Mouse (Mus musculus): ENCODE measurements around the gene Rabl6. TPM values are rescaled to one million over a fixed set of nuclear protein-coding genes. Genes with fewer than 3 reads are reported as not detected.

Gene Rabl6
- polyA plus RNA-seq, 1 experiment, result 43.6 TPM

DNA sequence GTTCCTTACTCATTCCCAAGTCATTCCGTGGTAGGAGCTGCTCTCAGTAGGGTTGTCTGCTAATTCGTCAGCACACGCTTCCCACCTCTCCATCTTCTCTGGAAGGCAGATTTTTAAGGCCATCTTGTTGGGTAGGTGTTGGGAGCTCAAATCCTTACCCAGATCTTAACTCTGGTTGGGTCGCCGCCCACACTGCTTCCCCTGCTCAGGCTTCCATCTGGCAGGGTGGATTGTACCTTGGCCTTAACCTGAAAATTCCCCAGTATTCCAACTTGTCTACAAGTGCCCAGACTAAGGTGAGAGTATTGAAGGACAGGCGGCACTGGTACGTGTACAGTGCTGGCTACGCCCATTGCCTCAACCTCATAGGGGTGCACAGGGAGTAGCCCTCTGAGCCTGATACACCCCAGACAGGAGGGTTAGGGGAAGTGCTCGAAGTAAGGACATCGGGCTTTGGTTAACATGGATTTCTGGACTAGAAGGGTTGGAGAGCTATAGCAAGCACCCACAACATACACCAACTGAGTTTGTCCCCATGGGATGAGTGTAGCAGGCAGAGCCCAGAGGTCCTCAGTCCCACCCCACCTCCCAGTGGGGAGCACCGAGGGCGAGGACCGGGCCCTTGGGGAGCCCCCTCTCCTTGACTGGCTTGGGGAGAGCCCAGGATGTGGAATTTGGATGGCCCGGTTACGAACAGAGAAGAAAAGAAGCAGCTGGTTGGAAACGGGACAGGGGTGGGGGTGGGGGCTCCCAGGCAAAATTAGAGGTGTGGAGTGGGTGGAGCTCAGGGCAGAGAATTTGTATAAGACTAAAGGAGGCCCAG, 32.1 kb downstream of the Rabl6 start:
- H3K27me3 ChIP-seq (ENCODE audit: control insufficient read depth, insufficient read depth, low read length), result peaks cover 25% of the 10 kb centered on the region

GRCm38 (mm10) chr2:25575432-25576027, 32.8 kb downstream of the Rabl6 start:
- no peaks in the 10 kb centered on the region for H3K36me3 ChIP-seq (ENCODE audit: control insufficient read depth, insufficient read depth, low read length)
- WGBS, result 24% methylated on average over 21 of the region's 21 CpGs
- TF ChIP-seq POLR2A (IDR thresholded peaks at IDR 0.05; ENCODE audit: low read depth, low read length) (no peak), CTCF (IDR thresholded peaks at IDR 0.05; ENCODE audit: extremely low read depth, insufficient read depth, insufficient read length, insufficient replicate concordance) (no peak)
- H3K4me1 ChIP-seq (ENCODE audit: control insufficient read depth, insufficient read depth, insufficient read length), result peaks cover 38% of the 10 kb centered on the region
- peak in 1 of 2 experiments; percentile 36 for DNase-seq (ENCODE audit: low read depth in 1 of 2, low spot score in 2 of 2)
- peaks cover 25% of the 10 kb centered on the region for H3K27me3 ChIP-seq (ENCODE audit: control insufficient read depth, insufficient read depth, low read length)
- H3K27ac ChIP-seq (ENCODE audit: insufficient read depth, low read length), result peak overlapping the region; percentile 29; the same call in 1 of the 2 replicates
- peak overlapping the region; percentile 55; the same call in 1 of the 2 replicates for H3K4me3 ChIP-seq (ENCODE audit: extremely low read depth, insufficient read depth, insufficient read length)

More for the DNA sequence above, 32.1 kb downstream of the Rabl6 start:
- no peak for DNase-seq (ENCODE audit: low read depth in 1 of 2, low spot score in 2 of 2)
- no peak overlapping the region for H3K4me3 ChIP-seq (ENCODE audit: extremely low read depth, insufficient read depth, insufficient read length)
- H3K36me3 ChIP-seq (ENCODE audit: control insufficient read depth, insufficient read depth, low read length), result no peaks in the 10 kb centered on the region
- TF ChIP-seq CTCF (IDR thresholded peaks at IDR 0.05; ENCODE audit: extremely low read depth, insufficient read depth, insufficient read length, insufficient replicate concordance), result no peak
- no peak for TF ChIP-seq POLR2A (IDR thresholded peaks at IDR 0.05; ENCODE audit: low read depth, low read length)
- H3K4me1 ChIP-seq (ENCODE audit: control insufficient read depth, insufficient read depth, insufficient read length), result peaks cover 39% of the 10 kb centered on the region
- H3K27ac ChIP-seq (ENCODE audit: insufficient read depth, low read length), result no peak overlapping the region
- 92% methylated on average over 16 of the region's 16 CpGs for WGBS

DNA sequence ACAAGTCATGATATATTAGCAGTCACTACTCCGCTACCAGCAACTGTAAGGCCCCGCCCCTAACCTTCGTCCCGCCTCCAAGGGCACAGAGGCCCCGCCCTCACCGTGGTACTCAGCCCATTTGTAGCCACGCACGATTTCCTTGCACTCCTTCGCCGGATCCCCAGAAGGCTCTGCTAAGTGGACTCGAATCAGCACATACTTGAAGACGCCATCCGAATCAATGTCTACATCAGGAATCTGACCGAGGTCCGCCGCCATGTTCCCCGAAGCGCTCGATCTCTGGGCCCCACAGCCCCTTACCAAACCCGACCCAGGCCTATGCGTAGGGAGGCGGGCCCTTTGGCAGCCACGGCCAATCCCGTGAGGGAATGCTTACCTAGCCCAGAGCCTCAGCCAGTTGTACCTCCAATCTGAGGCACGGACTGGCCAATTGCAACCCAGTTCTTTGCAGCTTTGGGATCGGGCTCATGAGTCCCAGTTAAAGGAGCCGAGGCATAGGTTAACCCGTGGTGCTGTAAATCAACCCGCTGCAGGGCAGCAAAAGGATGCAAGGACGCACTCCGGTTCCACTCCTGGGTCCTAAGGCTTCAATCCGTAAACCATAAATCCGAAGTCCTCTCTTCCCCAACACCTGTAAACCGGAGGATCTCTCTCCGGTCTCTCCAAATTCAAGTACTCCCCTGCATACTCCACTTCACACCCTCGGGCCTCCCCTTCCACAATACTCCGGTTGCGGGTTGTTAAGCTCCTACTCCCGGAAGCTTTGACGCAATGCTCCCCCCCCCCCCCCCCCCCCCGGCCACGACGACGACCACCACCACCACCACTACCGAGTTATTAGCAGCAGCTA, 33.5 kb downstream of the Rabl6 start, which contains the start of the genes Mamdc4 and Phpt1:
Mamdc4 (minus strand) TSS at position 267 of the 853 bp plus-strand sequence.
Phpt1 (minus strand) TSS at position 646 of the 853 bp plus-strand sequence.
- no peaks in the 10 kb centered on the region for H3K36me3 ChIP-seq (ENCODE audit: control insufficient read depth, insufficient read depth, low read length)
- H3K27ac ChIP-seq (ENCODE audit: insufficient read depth, low read length), result peak within 1 kb of the TSS; percentile 87
- peaks cover 24% of the 10 kb centered on the region for H3K27me3 ChIP-seq (ENCODE audit: control insufficient read depth, insufficient read depth, low read length)
- peak within 1 kb of the TSS; percentile 75 for H3K4me3 ChIP-seq (ENCODE audit: extremely low read depth, insufficient read depth, insufficient read length)
- peaks cover 34% of the 10 kb centered on the region for H3K4me1 ChIP-seq (ENCODE audit: control insufficient read depth, insufficient read depth, insufficient read length)
- TF ChIP-seq CTCF (IDR thresholded peaks at IDR 0.05; ENCODE audit: extremely low read depth, insufficient read depth, insufficient read length, insufficient replicate concordance) (no peak), POLR2A (IDR thresholded peaks at IDR 0.05; ENCODE audit: low read depth, low read length) (peak; percentile 39)
- WGBS, result under 1% methylated on average over 45 of the region's 45 CpGs
- DNase-seq (ENCODE audit: low read depth in 1 of 2, low spot score in 2 of 2), result peak; percentile 94

GRCm38 (mm10) chr2:25574136-25574535, 34.2 kb downstream of the Rabl6 start:
- no peak for DNase-seq (ENCODE audit: low read depth in 1 of 2, low spot score in 2 of 2)
- Histone ChIP-seq H3K27me3 (ENCODE audit: control insufficient read depth, insufficient read depth, low read length) (peaks cover 18% of the 10 kb centered on the region), H3K4me1 (ENCODE audit: control insufficient read depth, insufficient read depth, insufficient read length) (peaks cover 28% of the 10 kb centered on the region), H3K27ac (ENCODE audit: insufficient read depth, low read length) (no peak overlapping the region), H3K36me3 (ENCODE audit: control insufficient read depth, insufficient read depth, low read length) (no peaks in the 10 kb centered on the region), H3K4me3 (ENCODE audit: extremely low read depth, insufficient read depth, insufficient read length) (peak overlapping the region; percentile 75; the same call in 1 of the 2 replicates)
- no peak for TF ChIP-seq POLR2A (IDR thresholded peaks at IDR 0.05; ENCODE audit: low read depth, low read length)
- TF ChIP-seq CTCF (IDR thresholded peaks at IDR 0.05; ENCODE audit: extremely low read depth, insufficient read depth, insufficient read length, insufficient replicate concordance), result no peak
- 26% methylated on average over 11 of the region's 11 CpGs for WGBS

DNA sequence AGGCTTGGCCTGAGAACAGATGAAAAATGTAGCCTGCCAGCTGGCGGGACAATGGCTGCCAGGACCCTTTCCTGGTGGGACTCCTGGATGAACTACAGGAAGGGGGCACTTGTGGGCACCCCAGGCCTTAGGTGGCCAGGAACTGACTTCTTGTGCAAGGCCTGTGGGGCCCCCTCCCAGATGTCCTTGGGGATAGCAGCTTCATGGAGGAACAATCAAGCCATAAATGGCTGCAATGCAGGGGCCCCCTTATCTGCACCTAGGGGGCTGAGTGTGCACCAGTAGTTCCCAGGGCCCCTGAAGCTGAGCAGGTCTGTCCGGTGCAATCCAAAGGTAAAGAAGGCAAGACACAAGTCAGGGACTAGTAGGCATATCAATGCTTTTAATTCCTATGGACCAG, 35.3 kb downstream of the Rabl6 start:
- Histone ChIP-seq H3K4me3 (ENCODE audit: extremely low read depth, insufficient read depth, insufficient read length) (no peak overlapping the region), H3K4me1 (ENCODE audit: control insufficient read depth, insufficient read depth, insufficient read length) (peaks cover 20% of the 10 kb centered on the region), H3K27ac (ENCODE audit: insufficient read depth, low read length) (no peak overlapping the region), H3K27me3 (ENCODE audit: control insufficient read depth, insufficient read depth, low read length) (peaks cover 8% of the 10 kb centered on the region), H3K36me3 (ENCODE audit: control insufficient read depth, insufficient read depth, low read length) (no peaks in the 10 kb centered on the region)
- no peak for DNase-seq (ENCODE audit: low read depth in 1 of 2, low spot score in 2 of 2)
- TF ChIP-seq CTCF (IDR thresholded peaks at IDR 0.05; ENCODE audit: extremely low read depth, insufficient read depth, insufficient read length, insufficient replicate concordance) (no peak), POLR2A (IDR thresholded peaks at IDR 0.05; ENCODE audit: low read depth, low read length) (no peak)
- WGBS, result 91% methylated on average over 2 of the region's 2 CpGs

DNA sequence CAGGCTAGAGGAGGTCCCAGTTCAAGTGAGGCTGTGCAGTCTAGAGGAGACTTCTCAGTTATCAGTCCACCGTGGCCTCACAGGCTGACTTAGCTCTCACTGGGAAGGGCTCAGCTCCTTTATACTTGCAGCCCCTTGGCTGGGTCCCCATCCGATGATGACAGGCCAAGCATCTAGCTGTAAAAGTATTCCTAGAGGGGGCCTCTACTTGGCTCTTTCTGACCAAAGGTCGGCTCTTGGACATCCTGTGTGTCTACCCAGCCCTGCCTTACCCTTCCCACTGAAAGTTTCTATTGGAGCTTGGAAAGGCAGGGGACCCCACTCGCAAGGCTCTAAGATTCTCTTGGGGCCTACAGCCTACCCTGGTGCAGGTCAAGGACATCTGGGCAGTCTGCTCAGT, 37.1 kb downstream of the Rabl6 start:
- Histone ChIP-seq H3K4me3 (ENCODE audit: extremely low read depth, insufficient read depth, insufficient read length) (no peak overlapping the region), H3K27me3 (ENCODE audit: control insufficient read depth, insufficient read depth, low read length) (no peaks in the 10 kb centered on the region), H3K27ac (ENCODE audit: insufficient read depth, low read length) (no peak overlapping the region), H3K36me3 (ENCODE audit: control insufficient read depth, insufficient read depth, low read length) (no peaks in the 10 kb centered on the region), H3K4me1 (ENCODE audit: control insufficient read depth, insufficient read depth, insufficient read length) (peaks cover 10% of the 10 kb centered on the region; the same call in 1 of the 2 replicates)
- WGBS, result 83% methylated on average over 4 of the region's 4 CpGs
- no peak for DNase-seq (ENCODE audit: low read depth in 1 of 2, low spot score in 2 of 2)
- TF ChIP-seq POLR2A (IDR thresholded peaks at IDR 0.05; ENCODE audit: low read depth, low read length), result no peak
- TF ChIP-seq CTCF (IDR thresholded peaks at IDR 0.05; ENCODE audit: extremely low read depth, insufficient read depth, insufficient read length, insufficient replicate concordance), result no peak

All from spleen, adult 2 months (tissue).